Mouse (Mus musculus) erythroblast, adult 5-6 weeks (primary cell): ENCODE results near the gene Golga1. TPM values are rescaled to one million over a fixed set of nuclear protein-coding genes. Genes with fewer than 3 reads are reported as not detected.

Source experiments
- ATAC-seq: replicated peaks from 2 replicates; pipeline ENCODE4 v1.8.0; 2016; ENCODE audit warnings: moderate number of reproducible peaks, mild to moderate bottlenecking, moderate TSS enrichment, inconsistent platforms; ENCODE audit not compliant: poor library complexity, low FRiP score, severe bottlenecking
- total RNA-seq, 2 experiments: library from RNA; stranded (forward) in 1 of 2; stranded (reverse) in 1 of 2; fragments of 150-400 nt in 1 of 2; fragments of 200-764, 138-1000 nt in 1 of 2; gene quantifications; 2 replicates each; pipeline versions ENCODE4 v1.2.3 to v1.2.4; 2015 to 2017; ENCODE audit warnings: low replicate concordance in 2 of 2

Golga1 gene
- total RNA-seq, 2 experiments from 2014 or later = 4.2 to 25.6 TPM

DNA sequence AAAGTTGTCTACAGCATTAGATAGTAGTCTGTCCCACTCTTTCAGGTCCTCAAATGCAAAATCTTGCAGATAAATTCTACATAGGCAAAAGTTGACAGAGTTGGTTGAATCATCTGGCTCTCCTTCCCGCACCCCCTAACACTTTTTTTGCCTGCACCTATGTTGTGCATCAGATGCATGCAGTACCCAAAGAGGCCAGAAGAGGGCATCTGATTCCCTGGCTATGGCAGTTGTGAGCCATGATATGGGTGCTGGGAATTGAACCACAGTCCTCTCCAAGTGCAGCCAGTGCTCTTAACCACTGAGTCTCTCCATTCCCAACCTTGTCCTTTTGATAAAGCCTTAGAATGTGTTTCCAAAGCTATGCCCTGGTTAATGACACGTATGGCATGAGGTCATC is 81.9 kb downstream of the Golga1 start:
- ATAC-seq = no peak

DNA sequence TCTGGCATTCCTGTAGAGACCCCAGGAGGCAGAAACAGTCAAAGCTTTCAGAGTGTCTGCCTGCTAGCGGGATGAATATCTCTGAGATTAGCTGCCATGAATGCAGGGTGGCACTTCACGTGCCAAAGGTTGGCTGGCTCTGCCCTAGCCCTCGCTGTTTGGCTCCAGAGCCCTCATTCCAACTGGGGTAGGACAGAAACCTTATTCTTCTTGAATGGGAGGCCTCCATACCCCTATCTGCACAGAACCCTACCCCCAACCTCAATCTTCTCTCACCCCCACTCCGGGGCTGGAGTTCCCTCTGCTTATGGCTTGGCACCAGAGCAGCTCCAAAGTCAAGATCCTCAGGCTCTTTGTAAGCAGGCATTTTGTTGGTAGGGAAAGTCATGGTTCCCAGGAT is 87.5 kb downstream of the Golga1 start:
- ATAC-seq = no peak

DNA sequence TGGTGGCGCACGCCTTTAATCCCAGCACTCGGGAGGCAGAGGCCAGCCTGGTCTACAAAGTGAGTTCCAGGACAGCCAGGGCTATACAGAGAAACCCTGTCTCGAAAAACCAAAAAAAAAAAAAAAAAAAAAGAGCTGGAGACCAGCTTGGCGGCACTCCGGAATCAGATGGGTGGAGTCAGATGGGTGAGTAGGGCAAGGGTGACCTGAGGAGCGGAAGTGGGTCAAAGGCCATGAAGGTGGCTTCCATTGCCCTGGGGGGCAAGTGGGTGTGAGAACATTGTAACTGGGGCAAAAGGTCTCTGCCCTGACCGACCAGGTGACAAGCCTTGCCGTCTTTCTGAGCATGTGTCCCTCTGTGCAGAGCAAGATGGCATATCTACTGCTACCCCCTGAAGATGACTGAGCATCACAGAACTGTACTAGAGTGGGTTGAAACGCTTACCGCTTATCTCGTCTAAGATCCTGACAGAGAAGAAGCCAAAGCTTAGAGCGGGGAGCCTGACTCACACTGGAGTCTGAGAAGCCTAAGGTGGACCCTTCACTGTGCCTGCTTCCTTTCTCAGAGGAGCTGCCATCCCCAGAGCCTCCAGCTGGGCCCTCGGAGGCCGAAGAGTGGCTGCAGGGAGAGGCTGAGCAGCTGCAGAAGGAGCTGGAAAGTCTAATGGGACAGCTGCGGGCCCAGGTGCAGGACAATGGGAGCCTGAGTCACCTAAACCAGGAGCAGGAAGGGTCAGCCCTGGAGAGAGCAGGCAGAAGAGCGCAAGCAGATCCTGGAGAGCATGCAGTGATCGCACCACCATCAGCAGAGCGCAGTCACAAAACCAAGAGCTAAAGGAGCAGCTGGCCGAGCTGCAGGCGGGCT is 89.2 kb downstream of the Golga1 start:
- no peak for ATAC-seq

DNA sequence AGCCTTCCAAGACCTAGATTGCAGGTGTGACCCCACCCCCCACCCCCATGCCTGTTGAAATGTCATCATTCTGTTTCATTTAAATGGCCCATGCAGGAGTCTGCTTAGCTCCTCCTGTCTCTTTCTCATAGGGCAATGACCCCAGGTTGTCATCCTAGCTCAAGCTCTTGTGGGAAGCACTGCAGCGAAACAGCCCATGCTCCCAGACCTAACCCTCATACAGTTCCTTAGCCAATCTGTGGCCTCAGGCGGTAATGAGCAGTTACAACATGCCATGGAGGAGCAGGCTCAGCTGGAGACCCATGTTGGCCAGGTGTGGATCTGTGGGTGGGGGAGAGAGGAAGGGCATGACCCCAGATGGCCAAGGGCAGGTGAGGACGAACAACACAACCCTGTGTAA is 90.2 kb downstream of the Golga1 start:
- no peak for ATAC-seq

DNA sequence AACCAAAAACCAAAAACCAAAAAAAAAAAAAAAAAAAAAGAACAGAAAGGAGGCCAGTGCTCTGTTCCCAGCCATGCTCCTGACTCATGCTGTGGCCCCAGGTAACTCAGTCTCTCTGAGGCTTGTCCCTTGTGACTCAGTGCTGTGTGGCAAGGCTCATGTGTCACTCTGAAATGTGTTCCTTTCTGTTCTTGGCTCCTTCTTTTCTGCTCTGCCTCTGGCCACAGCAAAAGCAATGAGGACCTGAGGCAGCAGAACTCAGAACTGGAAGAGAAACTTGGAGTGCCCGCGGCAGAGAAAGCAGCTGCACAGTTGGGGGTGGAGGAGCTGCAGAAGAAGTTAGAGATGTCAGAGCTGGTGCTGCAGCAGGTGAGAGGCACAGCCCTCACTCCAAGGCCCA is 91.2 kb downstream of the Golga1 start:
- ATAC-seq = no peak

DNA sequence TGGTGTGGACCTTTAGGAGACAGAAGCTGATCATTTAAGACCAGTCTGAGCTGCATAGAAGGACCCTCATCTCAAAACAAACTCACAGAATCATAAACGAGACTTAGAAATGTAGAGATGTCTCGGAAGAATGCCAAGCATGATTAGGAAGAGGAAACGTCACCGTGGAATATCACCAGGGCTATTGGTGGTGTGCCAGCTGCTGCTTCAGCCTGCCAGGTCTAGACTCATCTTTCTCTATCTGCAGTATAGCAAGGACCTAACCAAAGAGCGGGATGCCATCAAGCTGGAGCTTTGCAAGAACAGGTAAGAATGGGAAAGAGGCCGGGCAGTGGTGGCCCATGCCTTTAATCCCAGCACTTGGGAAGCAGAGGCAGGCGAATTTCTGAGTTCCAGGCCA is 91.6 kb downstream of the Golga1 start:
- ATAC-seq = no peak

DNA sequence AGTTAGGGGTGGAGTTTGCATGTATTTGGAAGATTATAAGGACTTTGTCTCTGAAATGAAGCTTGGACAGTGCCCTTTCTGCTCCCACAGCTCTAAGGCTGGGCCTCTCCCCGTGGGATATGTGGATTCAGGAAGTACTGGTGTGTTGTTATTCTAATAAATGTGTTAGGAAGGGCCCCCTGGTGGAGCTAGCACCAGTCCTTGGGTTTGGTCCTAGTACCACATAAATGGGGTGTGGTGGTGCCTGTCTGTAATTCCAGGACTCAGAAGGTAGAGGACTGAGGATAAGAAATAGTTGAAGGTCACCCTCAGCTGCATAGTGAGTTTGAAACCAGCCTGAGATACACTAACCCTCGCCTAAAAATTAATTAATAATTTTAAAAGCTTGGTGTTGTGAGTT is 92.1 kb downstream of the Golga1 start:
- no peak for ATAC-seq

DNA sequence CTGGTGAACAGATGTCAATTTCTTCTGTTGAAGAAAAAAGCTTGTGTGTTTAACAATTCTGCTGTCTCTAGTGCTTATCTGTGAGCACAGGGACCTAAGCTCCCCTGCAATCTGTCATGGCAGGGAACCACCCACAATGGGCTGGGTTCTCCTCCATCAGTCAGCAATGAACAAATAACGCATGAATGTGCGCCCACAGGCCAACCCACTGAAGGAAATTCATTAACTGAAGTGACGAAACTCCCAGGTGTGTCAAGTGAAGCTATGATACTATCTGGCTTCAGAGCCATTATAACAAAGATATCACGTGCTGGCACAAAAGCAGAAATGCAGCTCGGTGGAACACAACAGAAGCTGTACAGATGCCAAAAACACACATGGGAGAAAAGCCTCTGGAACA is 95.3 kb downstream of the Golga1 start:
- ATAC-seq = peak; percentile 85

DNA sequence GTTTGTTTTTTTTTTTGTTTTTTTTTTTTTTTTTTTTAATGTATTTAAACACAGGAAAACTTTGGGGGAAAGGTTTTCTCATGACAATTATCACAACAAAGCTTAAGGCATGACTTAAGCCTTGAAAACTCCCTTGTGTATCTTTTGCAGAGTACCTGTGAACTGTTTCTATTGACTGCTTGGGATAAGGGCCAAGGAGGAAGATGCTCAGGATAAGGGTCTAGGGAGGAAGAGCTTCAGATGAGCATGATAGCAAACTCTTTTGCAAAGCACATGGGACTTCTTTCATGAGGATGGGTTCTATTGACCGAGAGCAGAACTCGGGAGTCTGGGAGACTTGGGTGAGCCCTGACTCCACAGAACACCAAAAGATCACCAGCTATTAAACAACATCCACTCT is 95.7 kb downstream of the Golga1 start:
- ATAC-seq = no peak; the same call in 1 of the 2 replicates

Other genes starting within 250 kb of the Golga1 start
- gene Nr6a1, start 137.9 kb downstream of the Golga1 start, total RNA-seq (2015; ENCODE audit: low replicate concordance) = not detected in 2 replicates
- gene Nr6a1, start 137.9 kb downstream of the Golga1 start, total RNA-seq (2017; ENCODE audit: low replicate concordance) = 0.94 and 5.6 TPM in 2 replicates
- gene Olfml2a, start 133.6 kb downstream of the Golga1 start, total RNA-seq (2015; ENCODE audit: low replicate concordance) = 0.58 TPM in 1 of 2 replicates, not detected in the other
- gene Olfml2a, start 133.6 kb downstream of the Golga1 start, total RNA-seq (2017; ENCODE audit: low replicate concordance) = 0.09 TPM in 1 of 2 replicates, not detected in the other
- 0.19 TPM in 1 of 2 replicates, not detected in the other for gene Wdr38, start 68.1 kb downstream of the Golga1 start, total RNA-seq (2015; ENCODE audit: low replicate concordance)
- gene Wdr38, start 68.1 kb downstream of the Golga1 start, total RNA-seq (2017; ENCODE audit: low replicate concordance) = not detected in 2 replicates
- 25.6 and 27.8 TPM in 2 replicates for gene Arpc5l, start 60.2 kb downstream of the Golga1 start, total RNA-seq (2015; ENCODE audit: low replicate concordance)
- 13.5 and 14.1 TPM in 2 replicates for gene Arpc5l, start 60.2 kb downstream of the Golga1 start, total RNA-seq (2017; ENCODE audit: low replicate concordance)
- gene Rpl35, start 59.9 kb downstream of the Golga1 start, total RNA-seq (2015; ENCODE audit: low replicate concordance) = 144 and 170 TPM in 2 replicates
- gene Rpl35, start 59.9 kb downstream of the Golga1 start, total RNA-seq (2017; ENCODE audit: low replicate concordance) = 142 and 181 TPM in 2 replicates
- gene Scai, start 125.2 kb upstream of the Golga1 start, total RNA-seq (2015; ENCODE audit: low replicate concordance) = 4.2 and 6.7 TPM in 2 replicates
- 3.8 and 11.4 TPM in 2 replicates for gene Scai, start 125.2 kb upstream of the Golga1 start, total RNA-seq (2017; ENCODE audit: low replicate concordance)
- 29.6 and 55.2 TPM in 2 replicates for gene Ppp6c, start 160.9 kb upstream of the Golga1 start, total RNA-seq (2015; ENCODE audit: low replicate concordance)
- gene Ppp6c, start 160.9 kb upstream of the Golga1 start, total RNA-seq (2017; ENCODE audit: low replicate concordance) = 28.6 and 44.2 TPM in 2 replicates